In the genomic region with DNA sequence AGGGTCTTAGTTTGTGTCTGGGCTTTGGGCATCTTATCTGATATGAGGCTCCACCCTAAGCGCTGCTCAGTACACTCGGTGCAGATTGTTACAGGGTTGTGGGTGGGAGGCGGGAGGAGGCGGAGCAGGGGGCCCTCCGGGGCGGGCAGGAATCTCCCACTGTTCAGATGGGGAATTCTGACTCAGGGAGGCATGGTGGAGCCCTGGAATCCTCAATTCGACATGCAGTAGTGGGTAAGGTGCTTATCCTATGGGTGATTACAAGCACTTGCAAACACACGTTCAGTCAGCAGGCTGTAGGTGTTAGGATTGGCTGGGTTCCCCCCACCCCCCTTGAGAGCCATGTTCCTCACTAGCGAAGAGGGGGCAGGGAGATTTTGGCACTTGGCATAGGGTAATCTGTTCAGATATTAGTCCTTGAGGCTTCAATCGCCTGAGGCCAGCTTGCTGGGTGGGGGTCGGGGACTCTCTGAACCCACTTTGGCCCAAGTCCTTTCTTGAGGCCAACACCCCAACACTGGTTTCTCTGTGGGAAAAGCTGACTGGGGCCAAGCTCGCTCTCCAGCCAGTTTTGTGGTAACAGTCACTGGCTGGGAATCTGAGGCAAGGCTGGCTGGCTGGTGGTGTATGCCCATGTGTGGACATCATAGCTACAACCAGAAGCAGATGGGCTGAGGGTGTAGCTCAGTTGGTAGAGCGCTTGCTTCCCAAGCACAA, we compare ENCODE assay signal across 10 mouse cellular contexts. TPM values are rescaled to one million over a fixed set of nuclear protein-coding genes. Genes with fewer than 3 reads are reported as not detected.
DNase-seq lines count a peak whose midpoint lies in the region; ATAC-seq and TF ChIP-seq lines count a peak whose summit lies in the region.
"Had no signal": no experiment of that assay in that cellular context is flagged by ENCODE, and none has a peak within 500 bp of the region (broad histone marks: within the 10 kb centered on the region; RNA-seq: fewer than 3 reads in every experiment).

No protein-coding gene starts in this region.

- H3K4me3 ChIP-seq in kidney, embryonic 16.5 days (ENCODE audit: low read length): no peak overlapping the region; the same call in 1 of the 2 replicates
- H3K4me3 ChIP-seq in embryonic fibroblast, embryonic 13.5 days (ENCODE audit: insufficient read depth, low read length): no peak overlapping the region
- no peak overlapping the region for H3K4me3 ChIP-seq in midbrain, embryonic 10.5 days
- H3K4me3 ChIP-seq: erythroblast, embryonic 14.5 days had no signal

- peak; percentile 67 for ATAC-seq in kidney, embryonic 16.5 days (ENCODE audit: low FRiP score, low TSS enrichment)
- ATAC-seq in megakaryocyte, adult 5-6 weeks (ENCODE audit: poor library complexity, severe bottlenecking): no peak

- H3K4me1 ChIP-seq in kidney, embryonic 16.5 days (ENCODE audit: insufficient read depth, low read length): peaks cover 16% of the 10 kb centered on the region
- no peaks in the 10 kb centered on the region for H3K4me1 ChIP-seq in embryonic fibroblast, embryonic 13.5 days (ENCODE audit: control insufficient read depth, insufficient read depth, low read length)
- peaks cover 39% of the 10 kb centered on the region for H3K4me1 ChIP-seq in midbrain, embryonic 10.5 days

- 27% methylated on average over 13 of the region's 13 CpGs for WGBS in kidney, embryonic 16.5 days
- 40% methylated on average over 13 of the region's 13 CpGs for WGBS in midbrain, embryonic 10.5 days

- TF ChIP-seq POLR2A in embryonic fibroblast, embryonic 13.5 days (IDR thresholded peaks at IDR 0.05; ENCODE audit: low read depth, low read length): no peak

- H3K36me3 ChIP-seq in kidney, embryonic 16.5 days (ENCODE audit: insufficient read depth, low read length): no peaks in the 10 kb centered on the region
- H3K36me3 ChIP-seq in midbrain, embryonic 10.5 days: peaks cover 55% of the 10 kb centered on the region

- H3K4me2 ChIP-seq in kidney, embryonic 16.5 days (replicated peaks; ENCODE audit: low read depth, low read length): peak overlapping the region; percentile 47

- 0 out of 2 replicates have a peak, but pooled peaks cover 2% of the 10 kb centered on the region for H3K9me3 ChIP-seq in kidney, embryonic 16.5 days (ENCODE audit: low read length)
- no peaks in the 10 kb centered on the region; the same call in 1 of the 2 replicates for H3K9me3 ChIP-seq in midbrain, embryonic 10.5 days (replicated peaks)

- no peak for DNase-seq in kidney, adult 11 months
- peak; percentile 79 for DNase-seq in NIH3T3 (ENCODE audit: low read depth)
- peak; percentile 19 for DNase-seq in midbrain, embryonic 10.5 days (ENCODE audit: low spot score)
- DNase-seq in spleen, adult 18-20 months: no peak
- no peak for DNase-seq in c-Kit-positive CD71-positive TER-119-positive erythroid progenitor cells, embryonic 14.5 days (ENCODE audit: low spot score)

- H3K9ac ChIP-seq in kidney, embryonic 16.5 days (replicated peaks; ENCODE audit: low read length): 0 out of 2 replicates have a peak overlapping the region, but pooled peaks have one; percentile 12

- no peaks in the 10 kb centered on the region for H3K27me3 ChIP-seq in kidney, embryonic 16.5 days (ENCODE audit: insufficient read depth, low read length)
- no peaks in the 10 kb centered on the region for H3K27me3 ChIP-seq in midbrain, embryonic 10.5 days (ENCODE audit: low read depth, poor library complexity, severe bottlenecking)

- peak overlapping the region; percentile 39 for H3K27ac ChIP-seq in kidney, embryonic 16.5 days (ENCODE audit: low read length)
- H3K27ac ChIP-seq in embryonic fibroblast, embryonic 13.5 days (ENCODE audit: insufficient read depth, low read length): peak overlapping the region; percentile 89
- peak overlapping the region; percentile 50 for H3K27ac ChIP-seq in midbrain, embryonic 10.5 days (replicated peaks)

- TF ChIP-seq CTCF in embryonic fibroblast, embryonic 13.5 days (IDR thresholded peaks at IDR 0.05; ENCODE audit: borderline replicate concordance, insufficient read depth, low read length): no peak

RNA-seq across cellular contexts. Expression of a gene that starts 27.2 kb away (rescaled TPM):
- not detected in 2 replicates for polyA plus RNA-seq in kidney, embryonic 16.5 days (2015; fragmentation: Nextera tagmentation; extraction: Ambion mirVana)
- polyA plus RNA-seq in embryonic fibroblast, embryonic 13.5 days (2011; ENCODE audit: insufficient read length, low read depth, missing spikeins): not detected in 2 replicates
- 0.06 TPM in 1 of 2 replicates, not detected in the other for polyA plus RNA-seq in midbrain, embryonic 10.5 days (2016; fragmentation: Nextera tagmentation; extraction: Ambion mirVana)
- not detected in 2 replicates for total RNA-seq in megakaryocyte, adult 5-6 weeks (2015)
- total RNA-seq in megakaryocyte, adult 5-6 weeks (2017): 0.16 TPM in 1 of 2 replicates, not detected in the other

RNA-seq across cellular contexts. Expression of a gene that starts 39.4 kb away (rescaled TPM):
- polyA plus RNA-seq in kidney, embryonic 16.5 days (2015; fragmentation: Nextera tagmentation; extraction: Ambion mirVana): not detected in 2 replicates
- not detected in 2 replicates for polyA plus RNA-seq in embryonic fibroblast, embryonic 13.5 days (2011; ENCODE audit: insufficient read length, low read depth, missing spikeins)
- not detected in 2 replicates for polyA plus RNA-seq in midbrain, embryonic 10.5 days (2016; fragmentation: Nextera tagmentation; extraction: Ambion mirVana)
- total RNA-seq in megakaryocyte, adult 5-6 weeks (2015): not detected in 2 replicates
- total RNA-seq in megakaryocyte, adult 5-6 weeks (2017): not detected in 2 replicates
- total RNA-seq: layer of hippocampus, postnatal 25 days had no signal
- polyA plus RNA-seq: erythroblast, embryonic 14.5 days had no signal

RNA-seq across cellular contexts. Expression of a gene that starts 47.1 kb away (rescaled TPM):
- polyA plus RNA-seq in kidney, embryonic 16.5 days (2015; fragmentation: Nextera tagmentation; extraction: Ambion mirVana): 25.7 and 30.5 TPM in 2 replicates
- 83.4 and 88.7 TPM in 2 replicates for polyA plus RNA-seq in embryonic fibroblast, embryonic 13.5 days (2011; ENCODE audit: insufficient read length, low read depth, missing spikeins)
- 51.4 and 55.2 TPM in 2 replicates for polyA plus RNA-seq in midbrain, embryonic 10.5 days (2016; fragmentation: Nextera tagmentation; extraction: Ambion mirVana)
- total RNA-seq in megakaryocyte, adult 5-6 weeks (2015): 24.1 and 25.8 TPM in 2 replicates
- 36.6 and 48.6 TPM in 2 replicates for total RNA-seq in megakaryocyte, adult 5-6 weeks (2017)

Comparison
In these comparisons a context has a peak if more than half of its experiments do, and no peak if none do; other contexts are left out.
1. H3K27ac ChIP-seq: peak in every context shown above with its lines; median percentile 89 in embryonic fibroblast, embryonic 13.5 days; 50 in midbrain, embryonic 10.5 days; 39 in kidney, embryonic 16.5 days.
2. DNase-seq: peak in NIH3T3 (single experiment) and midbrain, embryonic 10.5 days (single experiment); none in kidney, adult 11 months (single experiment), spleen, adult 18-20 months (0 of 2) and c-Kit-positive CD71-positive TER-119-positive erythroid progenitor cells, embryonic 14.5 days (single experiment).